Mouse (Mus musculus): ENCODE measurements at regions not wholly inside any gene's neighbourhood (a gene's known extent, or its start where the extent isn't known, plus 50 kb on each side); places are given as distances from the start of the nearest gene placed in this dataset.

DNA sequence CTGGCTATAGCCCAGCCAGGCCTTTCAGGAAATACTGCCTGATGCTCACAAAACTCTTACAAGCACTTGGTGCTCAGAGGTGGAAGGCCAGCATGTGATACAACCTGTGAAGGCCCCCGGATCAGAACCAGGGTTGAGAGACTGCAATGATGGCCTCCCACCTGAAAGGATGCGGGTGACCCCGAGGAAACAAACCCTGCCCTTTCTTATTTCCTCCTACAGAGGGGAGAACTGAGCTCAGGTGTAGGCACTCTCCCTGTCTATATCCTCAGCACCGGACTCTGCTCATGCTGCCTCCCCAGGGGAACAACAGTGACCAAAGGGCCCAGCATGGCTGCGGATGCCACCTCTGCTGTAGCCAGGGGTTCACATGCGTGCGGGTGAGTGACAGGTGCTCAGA, 393.3 kb upstream of the Mgmt start:
- Histone ChIP-seq H3K36me3 (no peaks in the 10 kb centered on the region), H3K27ac (no peak overlapping the region), H3K27me3 (peaks cover 23% of the 10 kb centered on the region), H3K9me3 (replicated peaks) (no peaks in the 10 kb centered on the region), H3K4me2 (no peak overlapping the region), H3K4me3 (no peak overlapping the region), H3K4me1 (replicated peaks) (peaks cover 23% of the 10 kb centered on the region), H3K9ac (no peak overlapping the region)
- no peak for ATAC-seq (replicated peaks; ENCODE audit: insufficient number of reproducible peaks, insufficient read depth, low FRiP score, low read depth)
- 89% methylated on average over 7 of the region's 7 CpGs for WGBS

DNA sequence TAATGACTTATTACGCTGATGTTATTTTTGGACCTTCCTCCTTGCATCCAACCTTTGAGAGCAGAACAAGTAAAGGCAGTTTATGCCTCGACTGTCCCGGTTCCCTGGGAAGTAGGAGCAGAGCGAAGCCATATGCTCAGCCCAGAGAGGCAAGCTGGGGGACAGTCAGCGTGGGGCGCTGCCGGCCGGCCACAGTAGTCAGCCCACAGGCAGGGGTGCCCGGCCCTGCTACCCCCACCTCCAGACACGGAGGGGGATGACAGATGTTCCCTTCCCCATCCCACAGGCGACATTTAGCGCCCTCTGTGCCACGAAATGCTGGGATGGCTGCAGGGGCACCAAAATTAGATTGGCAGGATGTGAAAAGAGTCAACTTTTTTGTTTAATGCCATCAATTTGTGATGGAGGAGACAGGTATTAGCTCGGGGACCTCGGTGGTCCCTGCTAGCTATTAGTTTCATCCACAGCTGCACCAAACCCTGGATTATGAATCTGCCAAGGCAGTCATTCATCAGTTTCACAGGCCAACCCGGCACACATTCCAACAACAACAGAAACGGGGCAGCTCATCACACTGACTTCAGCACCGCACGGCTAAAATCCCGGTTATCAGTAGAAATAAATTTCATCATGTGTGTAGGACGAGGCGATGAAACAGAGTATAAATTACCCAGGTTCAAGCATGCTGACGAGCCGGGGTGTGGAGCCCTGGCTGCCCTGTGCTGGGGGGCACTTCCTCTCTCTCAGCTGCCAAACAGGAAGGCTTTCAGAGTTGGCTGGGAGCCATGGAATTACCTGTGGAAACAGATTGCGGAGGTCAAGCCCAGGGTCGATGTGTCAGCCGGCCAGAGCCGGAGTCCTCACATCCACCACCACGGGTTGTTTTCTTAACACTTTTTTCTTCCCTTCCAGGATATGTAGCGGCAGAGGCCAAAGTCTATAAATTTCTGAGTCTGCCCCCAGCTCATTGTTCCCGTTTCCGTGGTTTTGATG, 392.3 kb upstream of the Mgmt start:
- H3K36me3 ChIP-seq, result no peaks in the 10 kb centered on the region
- H3K27me3 ChIP-seq, result peaks cover 23% of the 10 kb centered on the region
- H3K4me3 ChIP-seq, result no peak overlapping the region
- WGBS, result 38% methylated on average over 32 of the region's 32 CpGs
- H3K4me1 ChIP-seq (replicated peaks), result peaks cover 16% of the 10 kb centered on the region
- H3K9ac ChIP-seq, result no peak overlapping the region
- H3K9me3 ChIP-seq (replicated peaks), result no peaks in the 10 kb centered on the region
- peak; percentile 71 for ATAC-seq (replicated peaks; ENCODE audit: insufficient number of reproducible peaks, insufficient read depth, low FRiP score, low read depth)
- peak overlapping the region; percentile 29; the same call in 1 of the 2 replicates for H3K4me2 ChIP-seq
- peak overlapping the region; percentile 43 for H3K27ac ChIP-seq

- 0 out of 2 replicates have a peak, but pooled peaks have one; percentile 12 for ATAC-seq (replicated peaks; ENCODE audit: insufficient number of reproducible peaks, insufficient read depth, low FRiP score, low read depth)
Observed at GRCm38 (mm10) chr7:136511389-136511788, 383.0 kb upstream of the Mgmt start.

DNA sequence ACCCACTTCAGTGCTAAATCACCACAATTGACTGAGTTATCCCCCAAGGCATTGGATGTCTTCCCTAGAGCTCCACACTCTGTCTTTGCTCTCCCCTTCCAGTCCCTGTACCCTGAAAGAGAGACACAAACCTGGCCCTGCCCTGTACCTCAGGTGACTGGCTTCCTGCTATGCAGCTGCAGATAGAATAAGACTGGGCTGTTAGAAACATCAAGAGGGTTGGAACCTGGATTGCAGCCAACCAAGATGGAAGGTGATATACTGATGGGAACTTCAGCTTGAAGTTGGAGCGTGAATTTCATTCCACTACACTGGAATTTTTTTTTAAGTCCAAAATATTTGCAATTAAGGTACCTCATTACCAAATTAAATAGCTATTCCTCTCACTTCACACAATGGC, 379.0 kb upstream of the Mgmt start:
- 54% methylated on average over 1 of the region's 1 CpGs for WGBS
- Histone ChIP-seq H3K4me3 (no peak overlapping the region), H3K27ac (no peak overlapping the region), H3K9ac (no peak overlapping the region), H3K27me3 (no peaks in the 10 kb centered on the region), H3K36me3 (no peaks in the 10 kb centered on the region), H3K4me1 (replicated peaks) (no peaks in the 10 kb centered on the region), H3K4me2 (no peak overlapping the region), H3K9me3 (replicated peaks) (no peaks in the 10 kb centered on the region)
- no peak for ATAC-seq (replicated peaks; ENCODE audit: insufficient number of reproducible peaks, insufficient read depth, low FRiP score, low read depth)

More at GRCm38 (mm10) chr7:136511389-136511788, 383.0 kb upstream of the Mgmt start:
- no peak overlapping the region for H3K27ac ChIP-seq
- WGBS, result 54% methylated on average over 6 of the region's 6 CpGs
- no peaks in the 10 kb centered on the region for H3K36me3 ChIP-seq
- H3K4me2 ChIP-seq, result no peak overlapping the region
- no peaks in the 10 kb centered on the region for H3K9me3 ChIP-seq (replicated peaks)
- peaks cover 8% of the 10 kb centered on the region for H3K4me1 ChIP-seq (replicated peaks)
- H3K9ac ChIP-seq, result no peak overlapping the region
- H3K4me3 ChIP-seq, result no peak overlapping the region
- H3K27me3 ChIP-seq, result no peaks in the 10 kb centered on the region

DNA sequence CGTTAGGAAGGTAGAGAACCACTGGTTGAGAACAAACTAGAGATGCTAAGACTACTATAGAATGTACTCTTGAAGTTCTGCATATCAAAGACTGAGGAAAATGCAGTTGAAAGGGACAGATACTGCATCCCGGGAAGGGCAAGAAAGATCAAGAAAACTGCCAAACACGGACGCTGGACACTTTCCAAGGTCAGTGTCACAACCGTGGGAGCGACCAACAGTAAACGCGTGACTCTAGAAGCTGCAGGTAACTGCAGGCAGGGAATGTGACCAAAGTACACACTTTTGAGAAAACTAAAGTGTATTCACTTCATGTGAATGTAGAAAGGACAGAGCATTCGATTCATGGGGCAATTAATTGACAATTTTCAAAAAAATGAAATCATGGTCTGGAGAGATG, 368.6 kb upstream of the Mgmt start:
- 77% methylated on average over 9 of the region's 9 CpGs for WGBS
- Histone ChIP-seq H3K27me3 (no peaks in the 10 kb centered on the region), H3K36me3 (no peaks in the 10 kb centered on the region), H3K9me3 (replicated peaks) (no peaks in the 10 kb centered on the region), H3K9ac (no peak overlapping the region), H3K4me3 (no peak overlapping the region), H3K27ac (no peak overlapping the region), H3K4me1 (replicated peaks) (no peaks in the 10 kb centered on the region), H3K4me2 (no peak overlapping the region)
- ATAC-seq (replicated peaks; ENCODE audit: insufficient number of reproducible peaks, insufficient read depth, low FRiP score, low read depth), result no peak

DNA sequence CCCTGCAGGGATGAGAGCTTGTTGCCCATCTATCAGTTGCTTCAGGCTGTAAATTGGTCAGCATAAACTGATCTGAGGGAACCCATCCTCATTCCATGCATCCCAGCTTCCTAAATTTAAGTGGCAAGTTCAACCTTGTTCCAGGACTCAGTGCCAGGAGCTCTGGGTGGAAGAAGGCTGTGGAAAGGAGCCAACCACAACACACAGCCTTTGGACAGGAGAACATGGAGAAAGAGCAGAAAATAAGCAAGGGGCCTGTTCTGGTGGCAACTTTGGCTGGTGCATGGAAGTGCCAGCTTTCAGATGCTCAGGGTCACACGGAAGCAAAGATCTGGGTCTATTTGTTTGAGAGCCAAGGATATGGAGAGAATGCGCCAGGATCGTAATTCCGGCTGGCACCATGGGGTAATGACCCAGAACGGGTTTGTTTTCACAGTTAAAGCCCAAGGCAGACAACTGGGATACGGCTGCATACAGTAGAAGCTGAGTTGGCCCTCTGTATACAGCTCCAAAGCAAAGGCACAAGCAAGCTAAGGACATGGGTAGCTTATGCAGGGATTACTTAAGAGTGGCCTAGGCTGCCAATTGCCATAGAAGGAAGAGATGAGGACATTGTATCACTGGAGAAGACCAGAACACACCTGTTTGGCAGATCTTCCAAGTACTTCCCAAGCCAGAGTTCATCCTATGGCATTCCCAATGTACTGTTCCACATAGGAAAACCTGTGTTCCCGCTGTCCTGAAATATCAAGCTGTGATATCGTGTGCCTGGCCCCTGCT, 364.2 kb upstream of the Mgmt start:
- no peaks in the 10 kb centered on the region for H3K4me1 ChIP-seq (replicated peaks)
- 84% methylated on average over 8 of the region's 8 CpGs for WGBS
- no peaks in the 10 kb centered on the region for H3K36me3 ChIP-seq
- no peak overlapping the region for H3K4me3 ChIP-seq
- no peak overlapping the region for H3K9ac ChIP-seq
- H3K9me3 ChIP-seq (replicated peaks), result no peaks in the 10 kb centered on the region
- no peak for ATAC-seq (replicated peaks; ENCODE audit: insufficient number of reproducible peaks, insufficient read depth, low FRiP score, low read depth)
- no peaks in the 10 kb centered on the region for H3K27me3 ChIP-seq
- no peak overlapping the region for H3K4me2 ChIP-seq
- no peak overlapping the region for H3K27ac ChIP-seq

DNA sequence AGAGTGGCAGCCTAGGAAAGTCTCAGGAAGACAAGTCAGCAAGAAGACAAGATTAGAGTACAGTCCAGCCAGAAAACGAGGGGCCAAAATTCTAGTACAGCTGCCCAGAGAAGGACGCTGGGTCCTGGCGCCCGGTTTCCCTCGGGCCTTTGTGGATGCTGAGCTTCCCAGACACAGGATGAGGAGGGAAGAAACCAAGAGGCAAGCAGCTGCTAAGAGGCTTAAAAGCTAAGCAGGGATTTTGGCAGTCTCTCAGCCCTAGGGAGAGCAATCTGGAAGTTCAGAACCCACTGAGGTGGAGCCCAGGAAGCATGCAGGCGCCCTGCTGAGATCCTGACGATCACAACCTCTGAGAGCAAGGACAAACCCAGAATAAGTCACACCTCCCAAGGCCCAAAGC, 363.1 kb upstream of the Mgmt start:
- no peaks in the 10 kb centered on the region for H3K27me3 ChIP-seq
- no peak overlapping the region for H3K4me3 ChIP-seq
- WGBS, result 63% methylated on average over 7 of the region's 7 CpGs
- H3K4me1 ChIP-seq (replicated peaks), result no peaks in the 10 kb centered on the region
- no peaks in the 10 kb centered on the region for H3K36me3 ChIP-seq
- H3K27ac ChIP-seq, result no peak overlapping the region
- no peak overlapping the region for H3K4me2 ChIP-seq
- H3K9ac ChIP-seq, result no peak overlapping the region
- H3K9me3 ChIP-seq (replicated peaks), result no peaks in the 10 kb centered on the region
- no peak for ATAC-seq (replicated peaks; ENCODE audit: insufficient number of reproducible peaks, insufficient read depth, low FRiP score, low read depth)

GRCm38 (mm10) chr7:136541876-136542655, 352.3 kb upstream of the Mgmt start:
- no peak for ATAC-seq (replicated peaks; ENCODE audit: insufficient number of reproducible peaks, insufficient read depth, low FRiP score, low read depth)
- Histone ChIP-seq H3K9ac (no peak overlapping the region), H3K36me3 (no peaks in the 10 kb centered on the region), H3K4me2 (no peak overlapping the region), H3K27me3 (no peaks in the 10 kb centered on the region), H3K9me3 (replicated peaks) (no peaks in the 10 kb centered on the region), H3K4me3 (no peak overlapping the region), H3K27ac (no peak overlapping the region), H3K4me1 (replicated peaks) (no peaks in the 10 kb centered on the region; the same call in 1 of the 2 replicates)

- 70% methylated on average over 7 of the region's 7 CpGs for WGBS
- Histone ChIP-seq H3K4me3 (no peak overlapping the region), H3K9me3 (replicated peaks) (no peaks in the 10 kb centered on the region), H3K4me2 (no peak overlapping the region), H3K4me1 (replicated peaks) (no peaks in the 10 kb centered on the region; the same call in 1 of the 2 replicates), H3K27ac (no peak overlapping the region), H3K27me3 (no peaks in the 10 kb centered on the region), H3K9ac (no peak overlapping the region), H3K36me3 (no peaks in the 10 kb centered on the region)
- no peak for ATAC-seq (replicated peaks; ENCODE audit: insufficient number of reproducible peaks, insufficient read depth, low FRiP score, low read depth)
Observed at GRCm38 (mm10) chr7:136542896-136543295, 351.5 kb upstream of the Mgmt start.

DNA sequence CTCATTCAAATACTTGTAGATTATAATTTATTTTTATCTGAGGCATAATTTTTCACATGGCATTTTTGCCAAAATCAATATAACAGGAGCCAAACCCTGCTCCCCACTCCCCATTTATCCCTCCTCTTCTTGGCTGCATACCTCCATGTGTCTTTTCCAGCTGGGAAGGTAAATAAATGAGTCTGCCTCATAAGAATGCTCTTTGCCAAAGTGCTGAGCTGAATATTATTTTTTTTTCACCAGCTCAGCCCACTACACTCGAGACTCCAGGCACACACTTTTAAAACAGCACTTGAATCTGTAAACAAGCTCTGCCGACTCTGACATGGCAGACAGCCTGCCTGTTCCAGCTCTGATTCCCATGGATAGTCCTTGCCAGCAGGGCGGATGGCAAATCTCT, 346.6 kb upstream of the Mgmt start:
- Histone ChIP-seq H3K4me2 (no peak overlapping the region), H3K9ac (no peak overlapping the region), H3K4me1 (replicated peaks) (no peaks in the 10 kb centered on the region), H3K9me3 (replicated peaks) (no peaks in the 10 kb centered on the region), H3K27ac (no peak overlapping the region), H3K4me3 (no peak overlapping the region), H3K36me3 (no peaks in the 10 kb centered on the region), H3K27me3 (peaks cover 2% of the 10 kb centered on the region; the same call in 1 of the 2 replicates)
- no peak for ATAC-seq (replicated peaks; ENCODE audit: insufficient number of reproducible peaks, insufficient read depth, low FRiP score, low read depth)
- WGBS, result 33% methylated on average over 3 of the region's 3 CpGs

DNA sequence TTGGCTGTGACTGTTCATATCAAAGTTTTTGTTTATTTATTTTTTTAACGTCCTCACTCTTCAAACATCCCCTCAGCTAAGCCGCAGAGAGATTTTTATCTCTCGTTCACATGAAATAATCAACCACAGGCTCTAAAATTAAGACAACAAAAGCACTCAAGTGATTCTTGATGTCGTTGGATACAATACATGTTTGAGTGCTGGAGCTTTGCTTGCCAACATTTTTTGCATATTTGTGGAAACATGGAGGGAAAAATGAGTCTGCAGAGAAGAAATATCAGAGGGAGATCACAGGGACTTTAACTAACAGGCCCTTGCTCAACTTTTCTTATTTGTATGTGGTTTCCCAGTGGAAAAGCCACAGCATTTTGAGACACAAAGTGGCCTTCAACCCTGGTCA, 338.0 kb upstream of the Mgmt start:
- H3K27me3 ChIP-seq, result no peaks in the 10 kb centered on the region
- H3K36me3 ChIP-seq, result no peaks in the 10 kb centered on the region
- no peaks in the 10 kb centered on the region for H3K4me1 ChIP-seq (replicated peaks)
- ATAC-seq (replicated peaks; ENCODE audit: insufficient number of reproducible peaks, insufficient read depth, low FRiP score, low read depth), result no peak
- no peak overlapping the region for H3K4me3 ChIP-seq
- no peaks in the 10 kb centered on the region for H3K9me3 ChIP-seq (replicated peaks)
- no peak overlapping the region for H3K4me2 ChIP-seq
- 24% methylated on average over 4 of the region's 4 CpGs for WGBS
- H3K9ac ChIP-seq, result no peak overlapping the region
- H3K27ac ChIP-seq, result no peak overlapping the region

Data from heart, embryonic 15.5 days (tissue).